Mouse (Mus musculus) heart, embryonic 15.5 days (tissue): ENCODE results near the gene Tbc1d32. TPM values are rescaled to one million over a fixed set of nuclear protein-coding genes. Genes with fewer than 3 reads are reported as not detected.
A peak's percentile ranks its signal among the peaks of the same experiment; 100 is the strongest.

Experiments
- ATAC-seq: fragments of 200-750 bp; cut with Nextera tagmentation; replicated peaks from 2 replicates; pipeline ENCODE4 v1.8.0; 2017; ENCODE audit warnings: low read depth, moderate TSS enrichment; ENCODE audit not compliant: insufficient number of reproducible peaks, insufficient read depth, low FRiP score
- H3K27ac ChIP-seq: fragments of 300-500 bp; sonication (generic); 2 replicates; pipeline ENCODE4 v1.5.1; 2015; ENCODE audit warnings: mild to moderate bottlenecking, inconsistent platforms
- H3K27me3 ChIP-seq: fragments of 300-500 bp; sonication (generic); 2 replicates; pipeline ENCODE4 v1.6.1; 2015; ENCODE audit warnings: inconsistent platforms
- H3K36me3 ChIP-seq: fragments of 300-500 bp; sonication (generic); 2 replicates; pipeline ENCODE4 v1.6.1; 2015; ENCODE audit warnings: mild to moderate bottlenecking, inconsistent platforms
- H3K4me1 ChIP-seq: fragments of 300-500 bp; sonication (generic); replicated peaks from 2 replicates; pipeline ENCODE4 v1.6.1; 2015; ENCODE audit warnings: inconsistent platforms
- H3K4me2 ChIP-seq: fragments of 300-500 bp; sonication (generic); 2 replicates; pipeline ENCODE4 v1.6.1; 2015; ENCODE audit warnings: inconsistent platforms, mild to moderate bottlenecking, moderate library complexity
- H3K4me3 ChIP-seq: fragments of 300-500 bp; sonication (generic); 2 replicates; pipeline ENCODE4 v1.5.1; 2015; ENCODE audit warnings: mild to moderate bottlenecking, inconsistent platforms
- H3K9ac ChIP-seq: fragments of 300-500 bp; sonication (generic); 2 replicates; pipeline ENCODE4 v1.6.1; 2015; ENCODE audit warnings: mild to moderate bottlenecking, inconsistent platforms
- H3K9me3 ChIP-seq: fragments of 300-500 bp; sonication (generic); replicated peaks from 2 replicates; pipeline ENCODE4 v1.6.1; 2016; ENCODE audit warnings: inconsistent platforms
- WGBS: fragments of 180-500 bp; shearing (Covaris S2); methylation state at CpG from one replicate; pipeline ENCODE4 v1.1.7; 2015; ENCODE audit warnings: mixed read lengths; 5-methylcytosine and 5-hydroxymethylcytosine counted together
- polyA plus RNA-seq: library from polyadenylated mRNA; unstranded; fragments of >200 nt; fragmentation: Nextera tagmentation; extraction: Ambion mirVana; gene quantifications from 2 replicates; pipeline ENCODE4 v1.2.1, GENCODE M21; 2015

Gene Tbc1d32
- polyA plus RNA-seq: 1.9 and 2.0 TPM in 2 replicates

- peak within 1 kb of the TSS; percentile 64 for H3K4me3 ChIP-seq
- H3K9ac ChIP-seq: peak within 1 kb of the TSS; percentile 59
- peaks cover 9% of the 10 kb centered on the region for H3K4me1 ChIP-seq
- H3K36me3 ChIP-seq: no peaks in the 10 kb centered on the region
- no peaks in the 10 kb centered on the region for H3K9me3 ChIP-seq
- H3K27me3 ChIP-seq: no peaks in the 10 kb centered on the region
- peak within 1 kb of the TSS; percentile 89 for H3K27ac ChIP-seq
- peak within 1 kb of the TSS; percentile 81 for H3K4me2 ChIP-seq
- ATAC-seq: peak; percentile 97
- WGBS: 3% methylated on average over 42 of the region's 42 CpGs
Observed at GRCm38 (mm10) chr10:56228568-56229209, at the start of gene Tbc1d32. Tbc1d32 (minus strand) TSS chr10:56228689.

- Histone ChIP-seq H3K27ac (no peak overlapping the region), H3K4me3 (peak overlapping the region; percentile 64), H3K9ac (peak overlapping the region; percentile 59), H3K27me3 (no peaks in the 10 kb centered on the region), H3K36me3 (no peaks in the 10 kb centered on the region), H3K4me2 (peak overlapping the region; percentile 81), H3K4me1 (peaks cover 9% of the 10 kb centered on the region), H3K9me3 (no peaks in the 10 kb centered on the region)
- 81% methylated on average over 8 of the region's 8 CpGs for WGBS
- no peak for ATAC-seq
Observed at GRCm38 (mm10) chr10:56227771-56228275, 666 bp downstream of the Tbc1d32 start.

GRCm38 (mm10) chr10:56215797-56216196 lies 12.7 kb downstream of the Tbc1d32 start:
- Histone ChIP-seq H3K27me3 (no peaks in the 10 kb centered on the region), H3K9ac (no peak overlapping the region), H3K4me2 (no peak overlapping the region), H3K4me1 (no peaks in the 10 kb centered on the region), H3K27ac (no peak overlapping the region), H3K36me3 (no peaks in the 10 kb centered on the region), H3K4me3 (no peak overlapping the region), H3K9me3 (no peaks in the 10 kb centered on the region)
- ATAC-seq: no peak
- 78% methylated on average over 3 of the region's 3 CpGs for WGBS

- no peaks in the 10 kb centered on the region for H3K27me3 ChIP-seq
- 100% methylated on average over 1 of the region's 1 CpGs for WGBS
- no peak for ATAC-seq
Observed at GRCm38 (mm10) chr10:56210343-56210742, 18.1 kb downstream of the Tbc1d32 start.

GRCm38 (mm10) chr10:56206802-56207404 lies 21.6 kb downstream of the Tbc1d32 start:
- Histone ChIP-seq H3K4me1 (no peaks in the 10 kb centered on the region), H3K9me3 (no peaks in the 10 kb centered on the region), H3K4me2 (no peak overlapping the region), H3K4me3 (no peak overlapping the region), H3K27me3 (no peaks in the 10 kb centered on the region), H3K9ac (no peak overlapping the region), H3K27ac (no peak overlapping the region), H3K36me3 (no peaks in the 10 kb centered on the region)
- 78% methylated on average over 8 of the region's 8 CpGs for WGBS
- ATAC-seq: no peak

More at GRCm38 (mm10) chr10:56210343-56210742, 18.1 kb downstream of the Tbc1d32 start:
- H3K9ac ChIP-seq: no peak overlapping the region
- H3K4me2 ChIP-seq: no peak overlapping the region
- no peak overlapping the region for H3K4me3 ChIP-seq
- H3K9me3 ChIP-seq: no peaks in the 10 kb centered on the region
- H3K36me3 ChIP-seq: no peaks in the 10 kb centered on the region
- H3K4me1 ChIP-seq: no peaks in the 10 kb centered on the region
- H3K27ac ChIP-seq: no peak overlapping the region

GRCm38 (mm10) chr10:56204348-56204747 lies 24.1 kb downstream of the Tbc1d32 start:
- Histone ChIP-seq H3K4me3 (no peak overlapping the region), H3K27ac (no peak overlapping the region), H3K9me3 (no peaks in the 10 kb centered on the region), H3K36me3 (no peaks in the 10 kb centered on the region), H3K4me2 (no peak overlapping the region), H3K27me3 (no peaks in the 10 kb centered on the region), H3K9ac (no peak overlapping the region), H3K4me1 (no peaks in the 10 kb centered on the region)
- no peak for ATAC-seq
- 91% methylated on average over 2 of the region's 2 CpGs for WGBS

- Histone ChIP-seq H3K36me3 (no peaks in the 10 kb centered on the region), H3K4me3 (no peak overlapping the region)
Observed at GRCm38 (mm10) chr10:56199902-56200301, 28.6 kb downstream of the Tbc1d32 start.

GRCm38 (mm10) chr10:56198691-56199090 lies 29.8 kb downstream of the Tbc1d32 start:
- no peak overlapping the region for H3K9ac ChIP-seq
- ATAC-seq: no peak
- H3K27me3 ChIP-seq: no peaks in the 10 kb centered on the region
- no peaks in the 10 kb centered on the region for H3K4me1 ChIP-seq
- no peak overlapping the region for H3K4me2 ChIP-seq
- 70% methylated on average over 3 of the region's 3 CpGs for WGBS
- no peak overlapping the region for H3K4me3 ChIP-seq
- no peaks in the 10 kb centered on the region for H3K36me3 ChIP-seq
- no peak overlapping the region for H3K27ac ChIP-seq
- no peaks in the 10 kb centered on the region for H3K9me3 ChIP-seq

More at GRCm38 (mm10) chr10:56199902-56200301, 28.6 kb downstream of the Tbc1d32 start:
- no peak for ATAC-seq
- Histone ChIP-seq H3K27me3 (no peaks in the 10 kb centered on the region), H3K4me2 (no peak overlapping the region), H3K27ac (no peak overlapping the region), H3K4me1 (no peaks in the 10 kb centered on the region), H3K9me3 (no peaks in the 10 kb centered on the region), H3K9ac (no peak overlapping the region)

GRCm38 (mm10) chr10:56194310-56194709 lies 34.2 kb downstream of the Tbc1d32 start:
- Histone ChIP-seq H3K4me3 (no peak overlapping the region), H3K27me3 (no peaks in the 10 kb centered on the region)
- 83% methylated on average over 7 of the region's 7 CpGs for WGBS

GRCm38 (mm10) chr10:56181727-56182126 lies 46.8 kb downstream of the Tbc1d32 start:
- Histone ChIP-seq H3K36me3 (peaks cover 10% of the 10 kb centered on the region; the same call in 1 of the 2 replicates), H3K4me1 (no peaks in the 10 kb centered on the region), H3K4me3 (no peak overlapping the region), H3K9me3 (no peaks in the 10 kb centered on the region), H3K9ac (no peak overlapping the region), H3K4me2 (no peak overlapping the region), H3K27me3 (no peaks in the 10 kb centered on the region), H3K27ac (no peak overlapping the region)
- WGBS: 95% methylated on average over 1 of the region's 1 CpGs
- no peak for ATAC-seq

More at GRCm38 (mm10) chr10:56194310-56194709, 34.2 kb downstream of the Tbc1d32 start:
- H3K9me3 ChIP-seq: no peaks in the 10 kb centered on the region
- ATAC-seq: no peak
- H3K27ac ChIP-seq: no peak overlapping the region
- H3K4me2 ChIP-seq: no peak overlapping the region
- no peaks in the 10 kb centered on the region for H3K4me1 ChIP-seq
- no peak overlapping the region for H3K9ac ChIP-seq
- no peaks in the 10 kb centered on the region for H3K36me3 ChIP-seq

- Histone ChIP-seq H3K4me3 (no peak overlapping the region), H3K27ac (no peak overlapping the region), H3K27me3 (no peaks in the 10 kb centered on the region), H3K36me3 (no peaks in the 10 kb centered on the region; the same call in 1 of the 2 replicates), H3K9ac (no peak overlapping the region), H3K4me1 (no peaks in the 10 kb centered on the region), H3K4me2 (no peak overlapping the region), H3K9me3 (no peaks in the 10 kb centered on the region)
- no peak for ATAC-seq
- 80% methylated on average over 5 of the region's 5 CpGs for WGBS
Observed at GRCm38 (mm10) chr10:56173184-56173583, 55.3 kb downstream of the Tbc1d32 start.
